Mouse (Mus musculus) liver, postnatal 0 days (tissue): ENCODE data around the gene Sorcs2. TPM values are rescaled to one million over a fixed set of nuclear protein-coding genes. Genes with fewer than 3 reads are reported as not detected.

Experiments
- ATAC-seq: fragments of 200-750 bp; cut with Nextera tagmentation; 2 replicates; pipeline ENCODE4 v1.8.0; 2017; ENCODE audit warnings: mild to moderate bottlenecking, moderate library complexity
- DNase-seq: peaks from one replicate; pipeline ENCODE4 v3.0.0-alpha.2; 2016
- H3K27ac ChIP-seq: fragments of 300-500 bp; sonication (generic); 2 replicates; pipeline ENCODE4 v1.5.1; 2014; ENCODE audit warnings: antibody characterized with exemption, moderate library complexity, mild to moderate bottlenecking, low read depth
- H3K27me3 ChIP-seq: fragments of 300-500 bp; sonication (generic); 2 replicates; pipeline ENCODE4 v1.6.1; 2014; ENCODE audit warnings: low read length, control low read depth, mixed read lengths; ENCODE audit not compliant: insufficient read depth
- H3K36me3 ChIP-seq: fragments of 300-500 bp; sonication (generic); replicated peaks from 2 replicates; pipeline ENCODE4 v1.6.1; 2014; ENCODE audit warnings: mild to moderate bottlenecking, control low read depth, low read length, moderate library complexity, mixed read lengths; ENCODE audit not compliant: insufficient read depth
- H3K4me1 ChIP-seq: fragments of 300-500 bp; sonication (generic); 2 replicates; pipeline ENCODE4 v1.6.1; 2014; ENCODE audit warnings: antibody characterized with exemption, mild to moderate bottlenecking, control low read depth; ENCODE audit not compliant: insufficient read depth
- H3K4me2 ChIP-seq: fragments of 300-500 bp; sonication (generic); 2 replicates; pipeline ENCODE4 v1.6.1; 2014; ENCODE audit warnings: low read depth, mild to moderate bottlenecking, low read length, moderate library complexity, mixed read lengths
- H3K4me3 ChIP-seq: fragments of 300-500 bp; sonication (generic); 2 replicates; pipeline ENCODE4 v1.5.1; 2014; ENCODE audit warnings: low read depth, low read length
- H3K9ac ChIP-seq: fragments of 300-500 bp; sonication (generic); replicated peaks from 2 replicates; pipeline ENCODE4 v1.6.1; 2014; ENCODE audit warnings: mild to moderate bottlenecking, moderate library complexity
- H3K9me3 ChIP-seq: fragments of 300-500 bp; sonication (generic); 2 replicates; pipeline ENCODE4 v1.6.1; 2016; ENCODE audit warnings: mild to moderate bottlenecking, control low read depth, low read length, mixed read lengths
- CTCF ChIP-seq: sonication (generic); IDR thresholded peaks from 2 replicates; pipeline ENCODE4 v1.5.1; 2016; ENCODE audit warnings: antibody characterized with exemption, low read depth
- EP300 ChIP-seq: IDR thresholded peaks from 2 replicates; pipeline ENCODE4 v1.6.1; 2016; ENCODE audit warnings: antibody characterized with exemption, low read depth, mild to moderate bottlenecking
- WGBS: fragments of 180-500 bp; shearing (Covaris S2); extraction: QIAGEN DNeasy Blood & Tissue Kit; methylation state at CpG from one replicate; pipeline ENCODE4 v1.1.7; 2014; ENCODE audit not compliant: insufficient replicate concordance; 5-methylcytosine and 5-hydroxymethylcytosine counted together
- polyA plus RNA-seq: library from polyadenylated mRNA; unstranded; fragments of >200 nt; fragmentation: Nextera tagmentation; extraction: Ambion mirVana; gene quantifications from 2 replicates; pipeline ENCODE4 v1.2.1, GENCODE M21; 2015

Sorcs2 gene
- polyA plus RNA-seq, 1 experiment from 2014 or later: 0.33 TPM

DNA sequence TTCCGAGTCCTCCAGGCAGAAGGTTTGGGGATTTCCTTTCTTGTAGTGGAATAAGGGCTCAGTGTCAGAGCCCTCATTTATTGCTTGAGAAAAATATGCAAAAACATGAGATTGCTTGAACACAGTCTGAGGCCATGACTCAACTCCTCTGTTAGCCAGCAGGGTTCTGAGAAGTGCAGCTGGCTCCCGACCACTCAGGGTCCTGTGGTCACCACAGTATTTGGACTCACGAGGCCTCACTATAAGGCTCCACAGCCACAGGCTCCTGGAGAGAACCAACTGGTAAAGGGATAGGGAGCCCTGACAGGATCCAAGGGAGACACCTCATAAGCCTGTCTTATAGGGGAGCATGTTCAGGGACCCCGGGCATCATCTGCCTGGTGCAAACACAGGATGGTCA is 15.2 kb downstream of the Sorcs2 start:
- H3K9ac ChIP-seq: no peak overlapping the region
- DNase-seq (no peak), ATAC-seq (no peak)
- no peaks in the 10 kb centered on the region for H3K9me3 ChIP-seq
- H3K4me3 ChIP-seq: no peak overlapping the region
- H3K4me1 ChIP-seq: no peaks in the 10 kb centered on the region
- H3K36me3 ChIP-seq: no peaks in the 10 kb centered on the region
- no peak overlapping the region for H3K27ac ChIP-seq
- no peaks in the 10 kb centered on the region for H3K27me3 ChIP-seq
- no peak overlapping the region for H3K4me2 ChIP-seq
- TF ChIP-seq EP300 (no peak), CTCF (no peak)
- WGBS: 68% methylated on average over 4 of the region's 4 CpGs

DNA sequence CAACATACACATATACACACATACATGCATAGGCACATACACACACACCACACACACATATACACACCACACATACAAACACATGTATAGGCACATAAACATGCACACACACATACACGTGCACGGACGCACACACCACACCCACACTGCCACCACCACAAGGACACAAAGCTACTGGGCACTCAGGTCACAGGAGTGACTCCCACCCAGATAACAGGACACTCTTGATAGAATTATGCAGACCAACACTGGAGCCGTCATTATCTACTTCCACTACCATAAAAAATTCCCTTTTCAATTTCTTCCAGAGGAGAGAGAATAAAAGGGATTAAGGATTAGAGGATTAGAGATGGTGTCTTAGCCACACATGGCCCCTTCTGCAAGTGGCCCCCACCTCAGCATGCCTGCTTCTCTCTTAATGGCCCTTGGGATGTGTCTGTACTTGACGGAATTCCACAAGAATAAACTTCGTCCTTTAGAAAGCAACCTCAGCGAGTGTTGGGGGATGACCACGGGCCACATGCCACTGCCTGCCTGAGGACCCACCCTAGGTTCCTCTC is 15.7 kb downstream of the Sorcs2 start:
- no peak overlapping the region for H3K9ac ChIP-seq
- DNase-seq: no peak
- H3K9me3 ChIP-seq: no peaks in the 10 kb centered on the region
- 67% methylated on average over 8 of the region's 8 CpGs for whole genome bisulfite sequencing
- no peaks in the 10 kb centered on the region for H3K36me3 ChIP-seq
- TF ChIP-seq EP300: no peak
- no peak overlapping the region for H3K4me2 ChIP-seq
- no peak overlapping the region for H3K4me3 ChIP-seq
- no peak overlapping the region for H3K27ac ChIP-seq
- H3K27me3 ChIP-seq: no peaks in the 10 kb centered on the region
- no peaks in the 10 kb centered on the region for H3K4me1 ChIP-seq
- ATAC-seq: no peak

DNA sequence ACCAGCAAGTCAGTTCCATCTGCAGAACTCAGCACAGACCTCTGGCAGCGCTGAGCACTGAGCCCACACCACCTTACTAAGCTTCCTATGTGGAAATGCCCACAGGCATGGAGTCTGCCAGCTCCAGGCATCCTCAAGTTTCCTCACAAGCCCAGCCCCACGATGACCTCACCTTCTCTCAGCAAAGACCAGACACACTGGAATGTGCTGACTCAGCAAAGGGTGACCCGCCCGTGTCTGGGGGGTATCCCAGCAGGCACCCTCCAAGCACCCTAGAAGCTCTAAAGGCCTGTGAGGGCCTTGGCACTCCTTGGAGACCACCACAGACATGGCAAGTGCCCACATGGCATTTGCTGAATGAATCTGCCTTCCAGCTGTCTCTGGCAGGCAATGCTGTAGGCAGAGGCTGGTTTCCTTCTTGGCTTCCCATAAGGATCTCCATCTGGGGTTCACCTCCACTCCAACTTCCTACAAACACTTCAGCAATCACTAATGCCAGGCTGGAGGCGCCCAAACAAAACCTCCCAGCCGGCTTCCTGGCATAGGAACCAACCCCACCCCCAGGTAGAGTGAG is 17.9 kb downstream of the Sorcs2 start:
- WGBS: 71% methylated on average over 6 of the region's 6 CpGs

GRCm38 (mm10) chr5:36378370-36378738 is 19.6 kb downstream of the Sorcs2 start:
- H3K4me2 ChIP-seq: no peak overlapping the region
- no peaks in the 10 kb centered on the region for H3K4me1 ChIP-seq
- 0 out of 2 replicates have a peak, but pooled peaks have one; percentile 18 for ATAC-seq
- H3K9me3 ChIP-seq: no peaks in the 10 kb centered on the region
- 70% methylated on average over 2 of the region's 2 CpGs for WGBS
- no peaks in the 10 kb centered on the region for H3K27me3 ChIP-seq
- no peak for DNase-seq
- no peak overlapping the region for H3K9ac ChIP-seq
- peak; percentile 21; the same call in 1 of the 2 replicates for TF ChIP-seq CTCF
- no peak for TF ChIP-seq EP300
- peak overlapping the region; percentile 44; the same call in 1 of the 2 replicates for H3K27ac ChIP-seq
- H3K4me3 ChIP-seq: no peak overlapping the region
- no peaks in the 10 kb centered on the region for H3K36me3 ChIP-seq

More for the DNA sequence above, 17.9 kb downstream of the Sorcs2 start:
- no peak for TF ChIP-seq EP300
- no peak for TF ChIP-seq CTCF
- no peaks in the 10 kb centered on the region for H3K4me1 ChIP-seq
- no peaks in the 10 kb centered on the region for H3K9me3 ChIP-seq
- H3K4me3 ChIP-seq: no peak overlapping the region
- DNase-seq (no peak), ATAC-seq (no peak)
- no peak overlapping the region for H3K9ac ChIP-seq
- no peaks in the 10 kb centered on the region for H3K36me3 ChIP-seq
- H3K27me3 ChIP-seq: no peaks in the 10 kb centered on the region
- no peak overlapping the region for H3K4me2 ChIP-seq
- H3K27ac ChIP-seq: no peak overlapping the region

- Histone ChIP-seq H3K9me3 (no peaks in the 10 kb centered on the region), H3K4me1 (no peaks in the 10 kb centered on the region), H3K27ac (peak overlapping the region; percentile 80), H3K36me3 (no peaks in the 10 kb centered on the region), H3K4me3 (no peak overlapping the region), H3K4me2 (no peak overlapping the region), H3K27me3 (no peaks in the 10 kb centered on the region), H3K9ac (no peak overlapping the region)
- peak; percentile 58 for ATAC-seq
- peak; percentile 45 for DNase-seq
- 54% methylated on average over 8 of the region's 8 CpGs for WGBS
- TF ChIP-seq CTCF (no peak), EP300 (no peak)
Observed at GRCm38 (mm10) chr5:36377456-36378369, 20.2 kb downstream of the Sorcs2 start.

GRCm38 (mm10) chr5:36375886-36376285 is 22.1 kb downstream of the Sorcs2 start:
- TF ChIP-seq EP300 (no peak), CTCF (no peak)
- H3K9me3 ChIP-seq: no peaks in the 10 kb centered on the region
- H3K36me3 ChIP-seq: no peaks in the 10 kb centered on the region
- no peak overlapping the region for H3K27ac ChIP-seq
- H3K27me3 ChIP-seq: no peaks in the 10 kb centered on the region
- H3K4me2 ChIP-seq: no peak overlapping the region
- H3K4me1 ChIP-seq: 0 out of 2 replicates have a peak, but pooled peaks cover 2% of the 10 kb centered on the region
- 47% methylated on average over 8 of the region's 8 CpGs for WGBS
- ATAC-seq (no peak), DNase-seq (no peak)
- H3K4me3 ChIP-seq: no peak overlapping the region
- no peak overlapping the region for H3K9ac ChIP-seq
